Mouse (Mus musculus) ZHBTc4 (cell line): Measurements from ENCODE around the gene Defb9.
"Not testable (repeated sequence)": the region's sequence is repeated elsewhere in the genome, so short reads cannot be mapped to it uniquely, and the experiment has no call there.

Experiments
- DNase-seq: peaks from one replicate; pipeline ENCODE4 v3.0.0-alpha.2; 2011; ENCODE audit warnings: low read depth, low spot score

The Defb9 gene

DNA sequence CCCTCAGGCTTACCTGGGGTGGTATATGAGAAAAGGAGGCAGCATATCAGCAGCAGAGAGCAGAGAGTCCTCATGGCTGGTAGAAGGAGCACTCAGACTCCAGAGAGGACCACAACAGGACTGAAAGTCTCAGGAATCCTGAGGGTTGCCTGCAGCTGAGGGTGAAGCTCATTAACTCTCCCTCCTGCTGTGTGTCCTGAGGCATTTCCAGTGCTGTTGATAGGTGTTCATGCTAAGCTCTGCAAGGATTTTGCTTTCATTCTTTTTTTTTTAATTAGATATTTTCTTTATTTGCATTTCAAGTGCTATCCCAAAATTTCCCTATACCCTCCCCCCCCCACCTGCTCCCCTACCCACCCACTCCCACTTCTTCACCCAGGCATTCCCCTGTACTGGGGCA, at the start of gene Defb9:
Defb9 (minus strand) TSS at position 101 of the 400 bp plus-strand sequence.
- DNase-seq: peak; percentile 8

DNA sequence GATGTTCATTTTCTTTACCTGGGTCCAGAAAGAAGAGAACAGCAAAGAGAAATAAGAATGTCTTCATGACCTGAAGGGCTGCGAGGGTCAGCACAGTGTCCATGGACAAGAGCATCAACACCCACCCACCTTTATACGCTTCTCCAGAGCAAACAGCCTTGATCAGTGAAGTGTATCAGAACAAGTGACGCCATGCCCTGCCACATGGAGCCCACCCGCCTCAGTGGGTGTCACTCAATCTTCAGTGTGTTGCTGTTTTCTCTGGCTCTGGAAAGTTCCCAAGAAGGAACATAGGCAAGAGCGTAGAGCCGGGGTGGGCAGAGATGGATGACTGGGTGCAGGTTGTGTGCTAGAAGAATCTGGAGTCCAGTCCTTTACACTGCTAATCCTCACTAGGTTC, 47.4 kb upstream of the Defb9 start, which contains the start of gene Defb15:
Defb15 (minus strand) TSS at position 101 of the 400 bp plus-strand sequence.
- DNase-seq: no peak

DNA sequence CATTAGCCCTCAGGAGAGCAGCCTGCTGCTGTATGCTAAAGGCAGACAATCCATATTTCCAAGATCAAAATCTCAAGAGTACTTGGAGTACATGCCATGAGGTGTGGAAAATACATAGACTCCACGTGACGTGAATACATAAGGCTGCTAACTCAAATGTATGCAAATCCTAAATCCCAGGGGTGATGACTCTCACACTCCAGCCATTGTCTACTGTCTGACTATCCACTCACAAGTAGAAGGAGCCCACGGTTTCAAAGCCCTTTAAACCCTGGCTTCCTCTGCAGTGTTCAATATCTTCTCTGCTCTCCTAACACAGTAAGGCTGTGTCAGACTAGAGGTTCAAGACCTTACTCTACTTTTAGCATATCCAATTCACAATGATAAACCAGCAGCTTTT, 45.5 kb upstream of the Defb9 start:
- DNase-seq: not testable (repeated sequence)

DNA sequence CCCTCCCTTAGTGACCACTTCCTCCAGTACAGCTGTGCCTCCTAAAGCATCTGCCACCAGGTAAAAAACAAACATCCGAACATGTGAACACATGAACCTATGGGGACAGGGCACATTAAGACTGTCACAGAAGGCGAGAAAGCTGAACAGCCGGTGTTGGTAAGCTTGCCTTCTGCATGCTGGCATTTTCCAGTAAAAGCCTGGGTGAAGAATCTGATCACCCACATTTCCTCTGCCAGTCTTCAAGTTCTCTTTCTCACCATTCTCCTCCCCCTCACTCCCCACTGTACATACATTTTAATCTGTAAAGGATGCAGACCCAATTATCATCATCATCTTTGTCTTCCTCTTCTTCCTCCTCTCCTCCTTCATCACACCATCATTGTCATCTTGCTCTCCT, 30.4 kb upstream of the Defb9 start:
- DNase-seq: no peak

DNA sequence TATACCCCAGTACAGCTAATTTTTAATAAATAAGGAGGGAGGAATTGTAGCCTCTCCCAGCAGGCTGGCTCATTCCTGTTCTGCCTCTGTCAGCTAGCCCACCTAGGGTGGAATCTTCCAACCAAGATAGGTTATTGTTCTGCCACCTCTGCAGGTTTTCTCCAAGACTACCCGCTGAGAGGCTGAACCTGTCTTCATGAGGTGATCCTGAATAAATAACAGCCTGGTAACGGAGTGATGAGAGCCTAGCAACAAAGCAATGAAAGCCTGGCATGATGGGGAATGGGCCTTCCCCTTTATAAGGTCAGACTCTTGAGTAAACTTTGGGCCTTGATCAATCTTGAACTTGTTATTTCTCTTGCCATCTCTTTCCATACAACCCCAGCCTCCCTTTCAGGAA, 27.3 kb upstream of the Defb9 start:
- DNase-seq: peak; percentile 67

DNA sequence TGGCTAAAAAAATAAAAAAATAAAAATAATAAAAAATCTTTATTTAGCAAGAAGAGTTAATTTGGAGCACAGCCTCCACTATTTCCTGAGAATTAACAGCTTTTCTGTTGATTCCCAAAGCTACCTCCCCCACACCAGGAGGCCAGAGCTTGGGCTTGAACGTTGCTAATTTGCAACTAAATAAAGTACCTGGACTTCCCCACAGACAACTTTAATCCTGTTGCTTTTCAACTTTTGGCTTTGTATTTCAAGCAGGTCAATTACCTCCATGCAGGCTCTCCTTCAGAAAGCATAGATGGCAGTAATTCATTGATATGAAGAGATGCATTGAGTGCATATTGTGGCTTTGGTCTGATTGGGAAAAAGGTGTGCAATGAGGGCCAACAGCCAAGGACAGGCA, 26.7 kb upstream of the Defb9 start:
- peak; percentile 73 for DNase-seq

DNA sequence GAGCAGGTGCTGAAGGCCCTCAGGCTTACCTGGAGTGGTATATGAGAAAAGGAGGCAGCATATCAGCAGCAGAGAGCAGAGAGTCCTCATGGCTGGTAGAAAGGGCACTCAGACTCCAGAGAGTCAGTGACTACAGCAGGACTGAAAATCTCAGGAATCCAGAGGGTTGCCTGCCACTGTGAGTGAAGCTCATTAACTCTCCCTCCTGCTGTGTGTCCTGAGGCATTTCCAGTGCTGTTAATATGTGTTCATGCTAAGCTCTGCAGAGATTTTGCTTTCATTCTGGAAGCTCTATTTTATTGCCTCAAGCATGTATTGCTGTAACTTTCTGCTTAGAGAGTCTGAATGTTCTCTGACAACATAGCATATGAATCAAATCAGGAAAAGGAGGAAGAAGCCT, 21.1 kb upstream of the Defb9 start, which contains the start of gene Defb11:
Defb11 (minus strand) TSS at position 123 of the 400 bp plus-strand sequence.
- peak; percentile 35 for DNase-seq

DNA sequence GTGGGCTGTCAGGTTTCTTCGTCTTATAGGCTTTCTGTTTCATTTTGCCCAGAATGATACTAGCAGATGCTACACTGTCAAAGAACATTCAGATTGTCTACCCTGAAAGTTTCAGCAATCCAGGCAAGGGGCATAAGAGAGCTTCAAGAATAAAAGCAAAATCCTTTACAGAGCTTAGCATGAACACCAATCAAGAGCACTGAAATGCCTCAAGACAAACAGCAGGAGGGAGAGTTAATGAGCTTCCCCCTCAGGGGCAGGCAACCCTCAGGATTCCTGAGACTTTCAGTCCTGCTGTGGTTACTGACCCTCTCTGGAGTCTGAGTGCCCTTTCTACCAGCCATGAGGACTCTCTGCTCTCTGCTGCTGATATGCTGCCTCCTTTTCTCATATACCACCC, 26.6 kb downstream of the Defb9 start, which contains the start of gene Defb10:
Defb10 (plus strand) TSS at position 316 of the 400 bp plus-strand sequence.
- peak; percentile 2 for DNase-seq
